ENCODE assay signal across 10 mouse cellular contexts in the genomic region with DNA sequence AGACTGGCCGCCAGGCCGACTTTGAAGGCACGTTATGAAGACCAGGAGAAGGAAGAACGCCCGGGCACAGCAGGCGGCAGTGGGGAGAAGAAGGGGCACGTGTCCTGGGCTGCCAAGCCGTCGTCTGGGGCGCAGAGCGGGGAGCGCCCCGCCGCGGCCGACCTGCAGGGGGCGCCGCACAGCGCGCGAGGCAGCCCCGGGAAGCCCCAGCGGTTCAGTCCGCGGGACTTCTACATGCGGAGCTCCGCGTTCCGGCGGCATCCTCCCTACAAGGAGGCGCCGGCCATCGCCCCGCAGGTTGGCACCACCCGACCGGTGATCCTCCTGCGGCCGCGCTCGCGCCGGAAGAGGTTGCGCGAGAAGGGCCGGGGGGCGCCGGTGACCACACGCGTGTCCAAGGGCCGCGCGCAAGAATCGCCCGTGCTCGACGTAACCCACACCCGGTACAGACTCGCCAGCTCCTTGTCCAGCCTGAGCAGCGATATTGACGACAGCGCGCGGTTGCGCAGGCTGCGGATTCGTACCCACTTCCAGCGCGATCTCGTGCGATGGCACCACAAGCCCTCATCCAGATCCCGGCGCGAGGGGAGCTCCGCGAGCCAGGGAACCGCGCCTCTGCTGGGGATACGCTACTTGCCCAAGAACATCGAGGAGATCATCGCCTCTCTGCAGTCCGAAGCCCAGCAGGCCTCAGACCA. TPM values are rescaled to one million over a fixed set of nuclear protein-coding genes. Genes with fewer than 3 reads are reported as not detected.
DNase-seq lines count a peak whose midpoint lies in the region; ATAC-seq and TF ChIP-seq lines count a peak whose summit lies in the region.
"Had no signal": no experiment of that assay in that cellular context is flagged by ENCODE, and none has a peak within 500 bp of the region (broad histone marks: within the 10 kb centered on the region; RNA-seq: fewer than 3 reads in every experiment).

No protein-coding gene starts in this region.

- H3K4me1 ChIP-seq in heart, adult 2 months (ENCODE audit: control insufficient read depth, insufficient read depth, low read length), result no peaks in the 10 kb centered on the region
- H3K4me1 ChIP-seq in forebrain, embryonic 12.5 days, result 0 out of 2 replicates have a peak, but pooled peaks cover 7% of the 10 kb centered on the region
- H3K4me1 ChIP-seq in intestine, embryonic 16.5 days (ENCODE audit: control insufficient read depth, insufficient read depth, low read length), result peaks cover 10% of the 10 kb centered on the region; the same call in 1 of the 2 replicates
- H3K4me1 ChIP-seq in lung, embryonic 15.5 days, result 0 out of 2 replicates have a peak, but pooled peaks cover 6% of the 10 kb centered on the region

- no peak overlapping the region for H3K27ac ChIP-seq in heart, adult 2 months
- H3K27ac ChIP-seq in forebrain, embryonic 12.5 days, result no peak overlapping the region
- H3K27ac ChIP-seq in intestine, embryonic 16.5 days (ENCODE audit: low read length), result no peak overlapping the region
- no peak overlapping the region for H3K27ac ChIP-seq in lung, embryonic 15.5 days

- H3K36me3 ChIP-seq in heart, adult 2 months (ENCODE audit: control insufficient read depth, insufficient read depth, low read length), result no peaks in the 10 kb centered on the region
- no peaks in the 10 kb centered on the region for H3K36me3 ChIP-seq in forebrain, embryonic 12.5 days (replicated peaks)
- H3K36me3 ChIP-seq in intestine, embryonic 16.5 days (ENCODE audit: control insufficient read depth, insufficient read depth, low read length), result no peaks in the 10 kb centered on the region
- H3K36me3 ChIP-seq in lung, embryonic 15.5 days, result 0 out of 2 replicates have a peak, but pooled peaks cover 3% of the 10 kb centered on the region

- peak; percentile 5 to 25 for DNase-seq in heart, adult 2 months
- no peak for DNase-seq in heart, adult 11 months
- DNase-seq in Muller cell, postnatal 12 days (ENCODE audit: inconsistent ontology term), result peak; percentile 34
- DNase-seq in retina, postnatal 1 day, result peak; percentile 76
- no peak for DNase-seq in T-cell, adult 2 months (ENCODE audit: low spot score)

- H3K4me2 ChIP-seq in forebrain, embryonic 12.5 days, result peak overlapping the region; percentile 77
- H3K4me2 ChIP-seq in intestine, embryonic 16.5 days (ENCODE audit: low read depth, low read length), result peak overlapping the region; percentile 95
- H3K4me2 ChIP-seq in lung, embryonic 15.5 days, result peak overlapping the region; percentile 84

- TF ChIP-seq POLR2A in heart, adult 2 months (IDR thresholded peaks at IDR 0.05; ENCODE audit: insufficient read depth, low read depth, low read length), result no peak

- intact Hi-C loops in heart, adult 2 months (cut with DNase I), result no loop called here

- no peak for TF ChIP-seq EP300 in heart, adult 2 months (IDR thresholded peaks at IDR 0.05; ENCODE audit: insufficient read depth, low read depth, low read length)

- ATAC-seq in forebrain, embryonic 12.5 days (ENCODE audit: low FRiP score), result peak; percentile 94
- ATAC-seq in intestine, embryonic 16.5 days, result peak; percentile 86
- ATAC-seq in lung, embryonic 15.5 days (ENCODE audit: borderline replicate concordance, extremely low read depth, low FRiP score, low TSS enrichment), result peak; percentile 91

- peaks cover 5% of the 10 kb centered on the region; the same call in 1 of the 2 replicates for H3K27me3 ChIP-seq in heart, adult 2 months (ENCODE audit: control insufficient read depth, insufficient read depth, low read length)
- peaks cover 45% of the 10 kb centered on the region for H3K27me3 ChIP-seq in forebrain, embryonic 12.5 days
- peaks cover 2% of the 10 kb centered on the region for H3K27me3 ChIP-seq in intestine, embryonic 16.5 days (replicated peaks; ENCODE audit: control insufficient read depth, insufficient read depth, low read length)
- peaks cover 24% of the 10 kb centered on the region for H3K27me3 ChIP-seq in lung, embryonic 15.5 days
- H3K27me3 ChIP-seq: CH12.LX had no signal

- H3K79me2 ChIP-seq in heart, adult 2 months (replicated peaks; ENCODE audit: control insufficient read depth, insufficient read depth, low read length), result no peaks in the 10 kb centered on the region

- H3K9me3 ChIP-seq in forebrain, embryonic 12.5 days, result no peaks in the 10 kb centered on the region
- no peaks in the 10 kb centered on the region for H3K9me3 ChIP-seq in intestine, embryonic 16.5 days (ENCODE audit: control insufficient read depth, low read length)
- H3K9me3 ChIP-seq in lung, embryonic 15.5 days, result no peaks in the 10 kb centered on the region

- no peak overlapping the region for H3K9ac ChIP-seq in heart, adult 2 months (ENCODE audit: low read depth, low read length)
- H3K9ac ChIP-seq in forebrain, embryonic 12.5 days, result peak overlapping the region; percentile 49
- peak overlapping the region; percentile 75 for H3K9ac ChIP-seq in intestine, embryonic 16.5 days (ENCODE audit: low read depth, low read length)
- H3K9ac ChIP-seq in lung, embryonic 15.5 days, result peak overlapping the region; percentile 5

- whole genome bisulfite sequencing in heart, adult 2 months, result 4% methylated on average over 81 of the region's 81 CpGs
- WGBS in forebrain, embryonic 12.5 days, result 1% methylated on average over 74 of the region's 81 CpGs
- 2% methylated on average over 78 of the region's 81 CpGs for WGBS in intestine, embryonic 16.5 days
- WGBS in lung, embryonic 15.5 days, result 4% methylated on average over 65 of the region's 81 CpGs

- TF ChIP-seq CTCF in heart, adult 2 months (IDR thresholded peaks at IDR 0.05), result peak; percentile 54

- H3K4me3 ChIP-seq in heart, adult 2 months, result no peak overlapping the region
- H3K4me3 ChIP-seq in forebrain, embryonic 12.5 days (replicated peaks), result peak overlapping the region; percentile 54
- H3K4me3 ChIP-seq in intestine, embryonic 16.5 days (ENCODE audit: low read length), result peak overlapping the region; percentile 65
- H3K4me3 ChIP-seq in lung, embryonic 15.5 days, result peak overlapping the region; percentile 45

RNA-seq across cellular contexts. Expression of a gene that starts 12.2 kb away (rescaled TPM):
- total RNA-seq in heart, adult 2 months (2021), result not detected
- 0.10 TPM in 1 of 2 replicates, not detected in the other for polyA plus RNA-seq in heart, adult 2 months (2012; rRNA removed)
- 0.46 and 0.97 TPM in 2 replicates for polyA plus RNA-seq in forebrain, embryonic 12.5 days (2016; fragmentation: Nextera tagmentation; extraction: Ambion mirVana)
- 0.50 and 0.81 TPM in 2 replicates for polyA plus RNA-seq in intestine, embryonic 16.5 days (2015; fragmentation: Nextera tagmentation; extraction: Ambion mirVana)
- polyA plus RNA-seq in lung, embryonic 15.5 days (2015; fragmentation: Nextera tagmentation; extraction: Ambion mirVana), result 5.9 and 7.4 TPM in 2 replicates
- total RNA-seq: CH12.LX; gastrocnemius, postnatal 4 days had no signal

RNA-seq across cellular contexts. Expression of a gene that starts 29.4 kb away (rescaled TPM):
- total RNA-seq in heart, adult 2 months (2021), result not detected
- polyA plus RNA-seq in heart, adult 2 months (2012; rRNA removed), result 1.00 TPM in 1 of 2 replicates, not detected in the other
- 0.74 and 1.1 TPM in 2 replicates for polyA plus RNA-seq in forebrain, embryonic 12.5 days (2016; fragmentation: Nextera tagmentation; extraction: Ambion mirVana)
- polyA plus RNA-seq in intestine, embryonic 16.5 days (2015; fragmentation: Nextera tagmentation; extraction: Ambion mirVana), result 2.9 and 3.3 TPM in 2 replicates
- 14.8 and 18.0 TPM in 2 replicates for polyA plus RNA-seq in lung, embryonic 15.5 days (2015; fragmentation: Nextera tagmentation; extraction: Ambion mirVana)
- total RNA-seq: CH12.LX; gastrocnemius, postnatal 4 days had no signal

Comparison
In these comparisons a context has a peak if more than half of its experiments do, and no peak if none do; other contexts are left out.
1. DNase-seq: peak in heart, adult 2 months (2 of 2), Muller cell, postnatal 12 days (single experiment) and retina, postnatal 1 day (single experiment); none in heart, adult 11 months (single experiment) and T-cell, adult 2 months (single experiment).
2. Peak in every context shown above with its lines, with median percentiles within 50 percentile points of each other: ATAC-seq and H3K4me2 ChIP-seq.